Mouse (Mus musculus) adrenal gland, adult 2 months (tissue): ENCODE data around the gene Zswim1. TPM values are rescaled to one million over a fixed set of nuclear protein-coding genes. Genes with fewer than 3 reads are reported as not detected.
"Not testable (repeated sequence)": the region's sequence is repeated elsewhere in the genome, so short reads cannot be mapped to it uniquely, and the experiment has no call there.

Experiments used
- DNase-seq: peaks from one replicate; pipeline ENCODE4 v3.0.0; 2021
- polyA plus RNA-seq: library from polyadenylated mRNA; depleted of rRNA; stranded (reverse); fragments of >200 nt; gene quantifications from 2 replicates; pipeline ENCODE4 v1.2.3, GENCODE M21; 2012; rRNA removed
- total RNA-seq, 2 experiments: library from RNA; stranded (reverse); gene quantifications; 2 replicates each; pipeline ENCODE4 v1.2.3; 2021

Zswim1 gene
- total and polyA plus RNA-seq, 3 experiments, result 11.0 to 21.8 (median 11.7) TPM

DNA sequence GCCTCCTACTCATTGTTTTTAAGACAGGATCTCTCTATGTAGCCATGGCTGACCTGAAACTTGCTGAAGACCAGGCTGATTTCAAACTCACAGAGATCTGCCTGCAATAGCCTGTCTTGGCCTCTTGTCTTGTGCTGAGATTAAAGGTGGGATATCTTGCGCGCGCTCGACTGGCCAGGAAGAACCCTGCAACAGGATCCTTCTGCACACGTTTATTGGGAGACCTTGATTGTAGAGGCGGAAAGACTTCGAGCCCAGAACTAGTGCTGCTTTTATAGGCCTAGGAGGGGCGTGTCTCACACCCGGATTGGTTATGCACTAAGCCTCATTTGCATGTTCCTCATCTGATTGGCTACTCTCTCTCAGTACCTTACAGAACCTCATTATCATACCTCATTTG lies 40.9 kb downstream of the Zswim1 start:
- DNase-seq, result not testable (repeated sequence)

GRCm38 (mm10) chr2:164864593-164864992 lies 42.1 kb downstream of the Zswim1 start:
- DNase-seq, result no peak

DNA sequence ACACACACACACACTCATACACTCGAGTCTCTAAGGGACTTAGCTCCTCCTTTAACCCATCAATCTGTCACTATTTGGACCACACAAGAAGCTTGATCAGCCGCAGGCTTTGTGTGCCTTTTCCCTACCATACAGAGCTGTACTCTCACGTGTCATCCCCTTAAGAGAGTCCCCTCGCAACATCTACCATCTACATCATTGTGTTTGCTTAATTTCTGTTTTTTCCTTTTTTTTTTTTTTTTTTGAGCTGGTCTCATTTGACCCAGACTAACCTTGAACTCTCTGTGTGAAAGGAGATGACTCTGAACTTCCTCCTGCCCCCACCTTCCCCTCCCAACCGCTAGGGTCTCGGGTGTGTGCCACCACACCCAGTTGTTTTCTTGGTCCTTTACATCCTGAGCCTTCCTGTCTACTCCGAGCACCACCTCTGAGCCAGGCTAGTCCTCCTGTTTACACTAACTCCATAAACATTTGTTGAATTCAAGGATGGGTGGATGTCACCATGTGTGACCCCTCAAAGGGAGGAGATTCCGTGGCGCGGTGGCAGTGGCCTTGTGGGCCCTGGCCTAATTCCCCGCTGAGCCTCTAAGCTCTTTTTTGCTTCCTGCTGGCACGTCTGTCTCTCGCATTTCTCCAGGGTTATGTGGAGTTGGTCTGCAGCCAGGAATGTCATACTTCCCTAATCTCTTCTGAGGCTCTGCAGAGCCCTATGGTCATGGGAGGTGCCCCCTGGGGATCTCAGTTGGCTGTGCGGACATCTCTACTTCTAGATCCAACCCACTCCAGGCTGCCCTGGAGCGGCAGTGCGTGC lies 44.5 kb downstream of the Zswim1 start:
- peak; percentile 83 for DNase-seq

GRCm38 (mm10) chr2:164867566-164867965 lies 45.1 kb downstream of the Zswim1 start:
- DNase-seq, result no peak

DNA sequence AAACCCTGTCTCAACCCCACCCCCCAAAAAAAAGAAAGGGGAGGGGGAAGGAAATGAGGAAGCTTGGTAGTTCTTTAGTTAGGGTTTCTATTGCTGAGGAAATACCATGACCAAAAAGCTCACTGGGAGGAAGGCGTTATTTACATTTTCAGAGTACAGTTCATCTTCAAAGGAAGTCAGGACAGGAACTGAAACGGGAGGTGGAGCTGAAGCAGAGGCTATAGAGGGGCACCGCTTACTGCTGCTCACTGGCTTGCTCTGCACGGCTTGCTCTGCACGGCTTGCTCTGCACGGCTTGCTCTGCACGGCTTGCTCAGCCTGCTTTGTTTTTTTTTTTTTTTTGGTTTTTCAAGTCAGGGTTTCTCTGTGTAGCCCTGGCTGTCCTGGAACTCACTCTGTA lies 46.0 kb downstream of the Zswim1 start:
- no peak for DNase-seq

- no peak for DNase-seq
Observed at GRCm38 (mm10) chr2:164871602-164872303, 49.3 kb downstream of the Zswim1 start.

- no peak for DNase-seq
Observed at GRCm38 (mm10) chr2:164873621-164874020, 51.1 kb downstream of the Zswim1 start.

- DNase-seq, result peak; percentile 35
Observed at GRCm38 (mm10) chr2:164874239-164874769, 51.8 kb downstream of the Zswim1 start.

GRCm38 (mm10) chr2:164875648-164876047 lies 53.2 kb downstream of the Zswim1 start:
- DNase-seq, result not testable (repeated sequence)

Other genes with a start within 250 kb of the Zswim1 start
- not detected for gene Spint3, start 249.2 kb upstream of the Zswim1 start, total RNA-seq
- gene Spint3, start 249.2 kb upstream of the Zswim1 start, polyA plus RNA-seq, result not detected in 2 replicates
- gene Wfdc6a, start 237.2 kb upstream of the Zswim1 start, total RNA-seq, result under 1 TPM in 1 of 2 experiments, not detected in 1; 0.52 TPM
- gene Wfdc6a, start 237.2 kb upstream of the Zswim1 start, polyA plus RNA-seq, result 0.62 and 1.0 TPM in 2 replicates
- not detected for gene Eppin, start 229.1 kb upstream of the Zswim1 start, total RNA-seq
- 0.29 TPM in 1 of 2 replicates, not detected in the other for gene Eppin, start 229.1 kb upstream of the Zswim1 start, polyA plus RNA-seq
- gene Wfdc6b, start 209.2 kb upstream of the Zswim1 start, total RNA-seq, result not detected
- not detected in 2 replicates for gene Wfdc6b, start 209.2 kb upstream of the Zswim1 start, polyA plus RNA-seq
- gene Wfdc8, start 209.1 kb upstream of the Zswim1 start, total RNA-seq, result not detected
- 0.07 and 1.8 TPM in 2 replicates for gene Wfdc8, start 209.1 kb upstream of the Zswim1 start, polyA plus RNA-seq
- gene Wfdc16, start 183.9 kb upstream of the Zswim1 start, total RNA-seq, result not detected
- not detected in 2 replicates for gene Wfdc16, start 183.9 kb upstream of the Zswim1 start, polyA plus RNA-seq
- gene Wfdc10, start 166.6 kb upstream of the Zswim1 start, total RNA-seq, result not detected
- gene Wfdc10, start 166.6 kb upstream of the Zswim1 start, polyA plus RNA-seq, result not detected in 2 replicates
- gene Wfdc9, start 166.1 kb upstream of the Zswim1 start, total RNA-seq, result not detected
- gene Wfdc9, start 166.1 kb upstream of the Zswim1 start, polyA plus RNA-seq, result not detected in 2 replicates
- not detected for gene Wfdc11, start 148.6 kb upstream of the Zswim1 start, total RNA-seq
- not detected in 2 replicates for gene Wfdc11, start 148.6 kb upstream of the Zswim1 start, polyA plus RNA-seq
- not detected for gene Wfdc13, start 137.6 kb upstream of the Zswim1 start, total RNA-seq
- gene Wfdc13, start 137.6 kb upstream of the Zswim1 start, polyA plus RNA-seq, result 0.13 TPM in 1 of 2 replicates, not detected in the other
- gene Spint4, start 124.2 kb upstream of the Zswim1 start, total RNA-seq, result not detected
- gene Spint4, start 124.2 kb upstream of the Zswim1 start, polyA plus RNA-seq, result not detected in 2 replicates
- gene Spint5, start 107.4 kb upstream of the Zswim1 start, total RNA-seq, result not detected
- gene Spint5, start 107.4 kb upstream of the Zswim1 start, polyA plus RNA-seq, result not detected in 2 replicates
- under 1 TPM; 0.24 to 0.32 TPM for gene Wfdc3, start 76.8 kb upstream of the Zswim1 start, total RNA-seq
- gene Wfdc3, start 76.8 kb upstream of the Zswim1 start, polyA plus RNA-seq, result 0.17 and 0.27 TPM in 2 replicates
- gene Dnttip1, start 76.7 kb upstream of the Zswim1 start, total RNA-seq, result 10 to 100 TPM; 34.9 to 41.8 TPM
- gene Dnttip1, start 76.7 kb upstream of the Zswim1 start, polyA plus RNA-seq, result 29.7 and 44.4 TPM in 2 replicates
- 1 to 10 TPM; 2.5 to 5.2 TPM for gene Ube2c, start 52.8 kb upstream of the Zswim1 start, total RNA-seq
- 7.1 and 9.1 TPM in 2 replicates for gene Ube2c, start 52.8 kb upstream of the Zswim1 start, polyA plus RNA-seq
- gene Tnnc2, start 42.7 kb upstream of the Zswim1 start, total RNA-seq, result not detected
- gene Tnnc2, start 42.7 kb upstream of the Zswim1 start, polyA plus RNA-seq, result not detected in 2 replicates
- gene Snx21, start 36.9 kb upstream of the Zswim1 start, total RNA-seq, result 10 to 100 TPM; 26.5 to 43.1 TPM
- gene Snx21, start 36.9 kb upstream of the Zswim1 start, polyA plus RNA-seq, result 109 and 111 TPM in 2 replicates
- gene Acot8, start 17.8 kb upstream of the Zswim1 start, total RNA-seq, result 10 to 100 TPM; 28.3 to 30.4 TPM
- 59.2 and 64.4 TPM in 2 replicates for gene Acot8, start 17.8 kb upstream of the Zswim1 start, polyA plus RNA-seq
- 1 to 10 TPM; 3.5 to 5.7 TPM for gene Zswim3, start 17.6 kb upstream of the Zswim1 start, total RNA-seq
- 2.3 and 2.5 TPM in 2 replicates for gene Zswim3, start 17.6 kb upstream of the Zswim1 start, polyA plus RNA-seq
- gene Spata25, start 5.9 kb downstream of the Zswim1 start, total RNA-seq, result not detected
- gene Spata25, start 5.9 kb downstream of the Zswim1 start, polyA plus RNA-seq, result not detected in 2 replicates
- gene Ctsa, start 10.2 kb downstream of the Zswim1 start, total RNA-seq, result 100 to 1,000 TPM; 114 to 124 TPM
- 304 and 353 TPM in 2 replicates for gene Ctsa, start 10.2 kb downstream of the Zswim1 start, polyA plus RNA-seq
- gene Neurl2, start 10.8 kb downstream of the Zswim1 start, total RNA-seq, result 1 to 10 TPM; 1.4 to 2.7 TPM
- gene Neurl2, start 10.8 kb downstream of the Zswim1 start, polyA plus RNA-seq, result 5.6 and 6.7 TPM in 2 replicates
- gene Pltp, start 35.0 kb downstream of the Zswim1 start, total RNA-seq, result 10 to 100 TPM; 21.1 to 36.6 TPM
- gene Pltp, start 35.0 kb downstream of the Zswim1 start, polyA plus RNA-seq, result 63.9 and 72.0 TPM in 2 replicates
- 10 to 100 TPM; 45.1 to 51.6 TPM for gene Pcif1, start 56.6 kb downstream of the Zswim1 start, total RNA-seq
- gene Pcif1, start 56.6 kb downstream of the Zswim1 start, polyA plus RNA-seq, result 66.3 and 67.2 TPM in 2 replicates
- gene Zfp335, start 89.1 kb downstream of the Zswim1 start, total RNA-seq, result 10 to 100 TPM; 16.7 to 21.9 TPM
- gene Zfp335, start 89.1 kb downstream of the Zswim1 start, polyA plus RNA-seq, result 37.4 TPM in 2 replicates
- gene Mmp9, start 118.1 kb downstream of the Zswim1 start, total RNA-seq, result 1 to 10 TPM; 1.4 to 2.1 TPM
- 1.6 and 3.4 TPM in 2 replicates for gene Mmp9, start 118.1 kb downstream of the Zswim1 start, polyA plus RNA-seq
- gene Slc12a5, start 138.1 kb downstream of the Zswim1 start, total RNA-seq, result 1 to 10 TPM; 3.5 to 5.4 TPM
- 21.4 and 27.6 TPM in 2 replicates for gene Slc12a5, start 138.1 kb downstream of the Zswim1 start, polyA plus RNA-seq
- 10 to 100 TPM; 21.0 to 37.6 TPM for gene Ncoa5, start 212.2 kb downstream of the Zswim1 start, total RNA-seq
- 22.3 and 22.6 TPM in 2 replicates for gene Ncoa5, start 212.2 kb downstream of the Zswim1 start, polyA plus RNA-seq
- 1 to 10 TPM; 2.4 to 2.9 TPM for gene Cd40, start 232.9 kb downstream of the Zswim1 start, total RNA-seq
- 3.2 and 5.3 TPM in 2 replicates for gene Cd40, start 232.9 kb downstream of the Zswim1 start, polyA plus RNA-seq